Mouse (Mus musculus) testis, adult 2 months (tissue): ENCODE measurements around the gene Slc1a3.

Experiments used
- CTCF ChIP-seq: fragments of 200-500 bp; IDR thresholded peaks from 2 replicates; pipeline ENCODE4 v1.5.1; 2012; ENCODE audit warnings: low read depth, mild to moderate bottlenecking, inconsistent platforms, low read length, moderate library complexity; ENCODE audit not compliant: control insufficient read depth, insufficient read depth, insufficient replicate concordance
- POLR2A ChIP-seq: fragments of 200-500 bp; IDR thresholded peaks from 2 replicates; pipeline ENCODE4 v1.6.1; 2012; ENCODE audit warnings: low read depth, mild to moderate bottlenecking, inconsistent platforms, low read length, moderate library complexity; ENCODE audit not compliant: control insufficient read depth

DNA sequence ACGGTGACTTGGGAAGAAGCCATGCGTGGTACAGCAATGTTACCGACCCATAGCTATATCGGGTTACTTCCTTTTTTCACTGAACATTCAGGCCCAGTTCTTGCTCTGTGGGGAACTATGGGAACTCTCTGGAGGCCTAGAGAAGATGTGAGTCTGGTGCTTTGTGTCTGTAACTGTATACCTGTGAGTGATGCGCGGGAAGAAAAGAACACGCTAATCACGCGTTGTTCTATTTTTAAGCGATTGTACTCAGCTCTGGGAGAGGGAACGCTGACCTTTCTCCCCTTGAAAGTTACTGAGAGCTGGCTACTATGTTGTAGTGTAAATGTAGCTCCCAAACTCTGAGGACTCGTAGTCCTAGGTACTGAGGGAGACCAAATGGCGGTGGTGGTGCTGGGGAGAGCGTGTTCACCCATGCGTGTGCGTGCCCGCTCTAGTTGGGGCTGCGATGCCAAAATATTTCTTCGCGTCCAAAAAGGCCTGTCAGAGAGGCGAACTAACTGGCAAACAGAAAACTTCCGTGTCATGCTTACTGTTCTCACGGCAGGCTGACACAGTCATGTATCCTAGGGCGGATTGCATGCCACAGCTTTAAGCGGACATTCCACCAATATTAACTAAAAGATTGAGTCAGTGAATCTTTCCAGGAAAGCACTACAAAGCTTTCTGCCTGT is 42.6 kb downstream of the Slc1a3 start:
- TF ChIP-seq CTCF = no peak
- TF ChIP-seq POLR2A = no peak
